Mouse (Mus musculus): ENCODE data around the gene Zfp358. TPM values are rescaled to one million over a fixed set of nuclear protein-coding genes. Genes with fewer than 3 reads are reported as not detected.

Gene Zfp358
- polyA plus RNA-seq, 1 experiment = 15.5 TPM

GRCm38 (mm10) chr8:3537666-3538065, 44.7 kb downstream of the Zfp358 start:
- no peaks in the 10 kb centered on the region for H3K27me3 ChIP-seq (ENCODE audit: control insufficient read depth, insufficient read depth, low read length, poor library complexity, severe bottlenecking)
- no peaks in the 10 kb centered on the region for H3K9me3 ChIP-seq (replicated peaks; ENCODE audit: control insufficient read depth, insufficient read depth, low read length, poor library complexity, severe bottlenecking)
- H3K4me3 ChIP-seq (ENCODE audit: low read depth, low read length) = no peak overlapping the region
- no peaks in the 10 kb centered on the region for H3K4me1 ChIP-seq (ENCODE audit: control insufficient read depth, insufficient read depth, low read length)
- TF ChIP-seq POLR2A (IDR thresholded peaks at IDR 0.05; ENCODE audit: insufficient read depth, low read length) (no peak), EP300 (IDR thresholded peaks at IDR 0.05; ENCODE audit: insufficient read depth, low read depth, low read length) (no peak), CTCF (IDR thresholded peaks at IDR 0.05; ENCODE audit: low read depth, low read length) (no peak)
- no peak overlapping the region for H3K27ac ChIP-seq (ENCODE audit: insufficient read depth, low read length)
- no peak overlapping the region for H3K9ac ChIP-seq (ENCODE audit: low read depth, poor library complexity, severe bottlenecking)
- H3K36me3 ChIP-seq (ENCODE audit: control insufficient read depth, insufficient read depth, low read length, poor library complexity, severe bottlenecking) = peaks cover 34% of the 10 kb centered on the region

- H3K36me3 ChIP-seq (ENCODE audit: control insufficient read depth, insufficient read depth, low read length, poor library complexity, severe bottlenecking) = peaks cover 49% of the 10 kb centered on the region
- TF ChIP-seq EP300 (IDR thresholded peaks at IDR 0.05; ENCODE audit: insufficient read depth, low read depth, low read length) (no peak), POLR2A (IDR thresholded peaks at IDR 0.05; ENCODE audit: insufficient read depth, low read length) (no peak), CTCF (IDR thresholded peaks at IDR 0.05; ENCODE audit: low read depth, low read length) (no peak)
- no peak overlapping the region for H3K4me3 ChIP-seq (ENCODE audit: low read depth, low read length)
Measured at GRCm38 (mm10) chr8:3539146-3539545, 46.2 kb downstream of the Zfp358 start.

GRCm38 (mm10) chr8:3540076-3540475, 47.1 kb downstream of the Zfp358 start:
- Histone ChIP-seq H3K4me1 (ENCODE audit: control insufficient read depth, insufficient read depth, low read length) (no peaks in the 10 kb centered on the region), H3K36me3 (ENCODE audit: control insufficient read depth, insufficient read depth, low read length, poor library complexity, severe bottlenecking) (peaks cover 57% of the 10 kb centered on the region), H3K4me3 (ENCODE audit: low read depth, low read length) (no peak overlapping the region), H3K27ac (ENCODE audit: insufficient read depth, low read length) (no peak overlapping the region), H3K9me3 (replicated peaks; ENCODE audit: control insufficient read depth, insufficient read depth, low read length, poor library complexity, severe bottlenecking) (peaks cover 20% of the 10 kb centered on the region), H3K27me3 (ENCODE audit: control insufficient read depth, insufficient read depth, low read length, poor library complexity, severe bottlenecking) (no peaks in the 10 kb centered on the region), H3K9ac (ENCODE audit: low read depth, poor library complexity, severe bottlenecking) (no peak overlapping the region)
- TF ChIP-seq CTCF (IDR thresholded peaks at IDR 0.05; ENCODE audit: low read depth, low read length) = no peak
- no peak for TF ChIP-seq EP300 (IDR thresholded peaks at IDR 0.05; ENCODE audit: insufficient read depth, low read depth, low read length)
- no peak for TF ChIP-seq POLR2A (IDR thresholded peaks at IDR 0.05; ENCODE audit: insufficient read depth, low read length)

More at GRCm38 (mm10) chr8:3539146-3539545, 46.2 kb downstream of the Zfp358 start:
- H3K27ac ChIP-seq (ENCODE audit: insufficient read depth, low read length) = no peak overlapping the region
- peaks cover 11% of the 10 kb centered on the region for H3K9me3 ChIP-seq (replicated peaks; ENCODE audit: control insufficient read depth, insufficient read depth, low read length, poor library complexity, severe bottlenecking)
- no peaks in the 10 kb centered on the region for H3K27me3 ChIP-seq (ENCODE audit: control insufficient read depth, insufficient read depth, low read length, poor library complexity, severe bottlenecking)
- no peak overlapping the region for H3K9ac ChIP-seq (ENCODE audit: low read depth, poor library complexity, severe bottlenecking)
- H3K4me1 ChIP-seq (ENCODE audit: control insufficient read depth, insufficient read depth, low read length) = no peaks in the 10 kb centered on the region

- Histone ChIP-seq H3K4me1 (ENCODE audit: control insufficient read depth, insufficient read depth, low read length) (no peaks in the 10 kb centered on the region), H3K36me3 (ENCODE audit: control insufficient read depth, insufficient read depth, low read length, poor library complexity, severe bottlenecking) (peaks cover 39% of the 10 kb centered on the region), H3K4me3 (ENCODE audit: low read depth, low read length) (no peak overlapping the region), H3K9me3 (replicated peaks; ENCODE audit: control insufficient read depth, insufficient read depth, low read length, poor library complexity, severe bottlenecking) (peaks cover 60% of the 10 kb centered on the region), H3K9ac (ENCODE audit: low read depth, poor library complexity, severe bottlenecking) (no peak overlapping the region), H3K27me3 (ENCODE audit: control insufficient read depth, insufficient read depth, low read length, poor library complexity, severe bottlenecking) (no peaks in the 10 kb centered on the region), H3K27ac (ENCODE audit: insufficient read depth, low read length) (peak overlapping the region; percentile 89)
- no peak for TF ChIP-seq CTCF (IDR thresholded peaks at IDR 0.05; ENCODE audit: low read depth, low read length)
- TF ChIP-seq POLR2A (IDR thresholded peaks at IDR 0.05; ENCODE audit: insufficient read depth, low read length) = no peak
- no peak for TF ChIP-seq EP300 (IDR thresholded peaks at IDR 0.05; ENCODE audit: insufficient read depth, low read depth, low read length)
Measured at GRCm38 (mm10) chr8:3546511-3546910, 53.6 kb downstream of the Zfp358 start.

Other genes with a start within 250 kb of the Zfp358 start
- gene Insr, start 213.5 kb upstream of the Zfp358 start, polyA plus RNA-seq (2011; ENCODE audit: insufficient read depth, insufficient read length, low read depth, missing spikeins) = 30.9 and 31.7 TPM in 2 replicates
- gene A430078G23Rik, start 139.7 kb upstream of the Zfp358 start, polyA plus RNA-seq (2011; ENCODE audit: insufficient read depth, insufficient read length, low read depth, missing spikeins) = not detected in 2 replicates
- 64.8 and 67.7 TPM in 2 replicates for gene Arhgef18, start 100.1 kb upstream of the Zfp358 start, polyA plus RNA-seq (2011; ENCODE audit: insufficient read depth, insufficient read length, low read depth, missing spikeins)
- 4.6 and 6.7 TPM in 2 replicates for gene Pex11g, start 25.5 kb upstream of the Zfp358 start, polyA plus RNA-seq (2011; ENCODE audit: insufficient read depth, insufficient read length, low read depth, missing spikeins)
- 0.39 and 0.44 TPM in 2 replicates for gene Tex45, start 22.3 kb upstream of the Zfp358 start, polyA plus RNA-seq (2011; ENCODE audit: insufficient read depth, insufficient read length, low read depth, missing spikeins)
- gene Mcoln1, start 7.3 kb downstream of the Zfp358 start, polyA plus RNA-seq (2011; ENCODE audit: insufficient read depth, insufficient read length, low read depth, missing spikeins) = 62.0 and 62.3 TPM in 2 replicates
- 46.6 and 47.5 TPM in 2 replicates for gene Pnpla6, start 22.2 kb downstream of the Zfp358 start, polyA plus RNA-seq (2011; ENCODE audit: insufficient read depth, insufficient read length, low read depth, missing spikeins)
- gene C330021F23Rik, start 74.9 kb downstream of the Zfp358 start, polyA plus RNA-seq (2011; ENCODE audit: insufficient read depth, insufficient read length, low read depth, missing spikeins) = 22.8 and 24.0 TPM in 2 replicates
- 68.9 and 69.1 TPM in 2 replicates for gene Camsap3, start 94.2 kb downstream of the Zfp358 start, polyA plus RNA-seq (2011; ENCODE audit: insufficient read depth, insufficient read length, low read depth, missing spikeins)
- gene Xab2, start 128.2 kb downstream of the Zfp358 start, polyA plus RNA-seq (2011; ENCODE audit: insufficient read depth, insufficient read length, low read depth, missing spikeins) = 57.8 and 65.8 TPM in 2 replicates
- gene Pet100, start 128.4 kb downstream of the Zfp358 start, polyA plus RNA-seq (2011; ENCODE audit: insufficient read depth, insufficient read length, low read depth, missing spikeins) = 93.4 and 100 TPM in 2 replicates
- gene Pcp2, start 132.4 kb downstream of the Zfp358 start, polyA plus RNA-seq (2011; ENCODE audit: insufficient read depth, insufficient read length, low read depth, missing spikeins) = not detected in 2 replicates
- gene Stxbp2, start 137.8 kb downstream of the Zfp358 start, polyA plus RNA-seq (2011; ENCODE audit: insufficient read depth, insufficient read length, low read depth, missing spikeins) = 125 and 145 TPM in 2 replicates
- 0.94 and 1.8 TPM in 2 replicates for gene Retn, start 162.6 kb downstream of the Zfp358 start, polyA plus RNA-seq (2011; ENCODE audit: insufficient read depth, insufficient read length, low read depth, missing spikeins)
- gene Mcemp1, start 172.6 kb downstream of the Zfp358 start, polyA plus RNA-seq (2011; ENCODE audit: insufficient read depth, insufficient read length, low read depth, missing spikeins) = not detected in 2 replicates
- 8.4 and 11.9 TPM in 2 replicates for gene Fcor, start 179.2 kb downstream of the Zfp358 start, polyA plus RNA-seq (2011; ENCODE audit: insufficient read depth, insufficient read length, low read depth, missing spikeins)
- 18.2 and 18.7 TPM in 2 replicates for gene Trappc5, start 183.2 kb downstream of the Zfp358 start, polyA plus RNA-seq (2011; ENCODE audit: insufficient read depth, insufficient read length, low read depth, missing spikeins)
- gene Fcer2a, start 201.0 kb downstream of the Zfp358 start, polyA plus RNA-seq (2011; ENCODE audit: insufficient read depth, insufficient read length, low read depth, missing spikeins) = not detected in 2 replicates
- gene Clec4g, start 227.5 kb downstream of the Zfp358 start, polyA plus RNA-seq (2011; ENCODE audit: insufficient read depth, insufficient read length, low read depth, missing spikeins) = not detected in 2 replicates